Mouse (Mus musculus): ENCODE data around the gene Tecpr2. TPM values are rescaled to one million over a fixed set of nuclear protein-coding genes. Genes with fewer than 3 reads are reported as not detected.

The Tecpr2 gene
- polyA plus RNA-seq, 2 experiments = 3.8 to 10.1 TPM

DNA sequence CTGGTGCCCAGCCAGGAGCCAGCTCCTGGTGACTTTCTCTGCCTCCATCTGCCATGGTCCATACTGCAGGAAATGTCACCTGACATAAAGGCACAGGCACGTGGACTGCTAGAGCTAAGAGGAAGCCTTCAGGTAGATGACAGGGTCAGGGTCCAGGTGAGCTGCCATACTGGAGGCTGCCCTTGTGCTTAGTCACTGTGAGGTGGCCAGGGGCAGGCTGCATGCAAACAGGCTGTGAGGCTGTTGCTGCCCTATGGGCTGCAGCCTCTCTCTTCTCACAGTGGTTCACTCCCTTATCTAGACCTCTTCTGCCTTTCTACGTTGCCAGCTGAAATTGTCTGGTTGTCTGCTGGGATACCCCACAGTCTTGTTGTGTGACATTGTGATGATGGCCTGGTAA lies 78.1 kb downstream of the Tecpr2 start:
- WGBS = 97% methylated on average over 2 of the region's 2 CpGs
- DNase-seq (ENCODE audit: low spot score) (no peak), ATAC-seq (ENCODE audit: low FRiP score, low read depth) (no peak)

DNA sequence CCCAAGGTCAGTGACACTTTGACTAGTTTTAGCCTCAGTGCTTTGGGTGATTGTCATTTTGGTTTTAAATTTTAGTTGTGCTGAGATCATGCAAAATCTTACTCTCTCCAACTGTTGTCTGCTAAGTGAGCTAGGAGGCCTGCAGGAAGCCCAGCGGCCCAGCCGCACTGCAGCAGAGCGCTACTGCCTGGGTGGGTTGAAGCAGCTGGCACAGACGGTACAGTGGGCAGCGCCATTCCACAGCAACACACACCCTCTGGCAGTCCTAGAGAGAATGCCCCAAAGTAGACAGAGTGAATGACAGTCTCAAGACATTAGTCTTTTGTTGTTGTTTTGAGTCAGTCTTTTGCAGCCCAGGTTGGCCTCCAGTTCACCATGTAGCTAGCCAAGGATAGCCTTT lies 81.3 kb downstream of the Tecpr2 start:
- H3K27me3 ChIP-seq (ENCODE audit: control insufficient read depth, insufficient read depth, low read length) = no peaks in the 10 kb centered on the region
- H3K9ac ChIP-seq (ENCODE audit: low read depth, low read length, severe bottlenecking) = no peak overlapping the region
- no peak for TF ChIP-seq POLR2A (IDR thresholded peaks at IDR 0.05; ENCODE audit: borderline replicate concordance, extremely low read depth, insufficient read depth, insufficient read length)
- WGBS = 90% methylated on average over 5 of the region's 5 CpGs
- H3K27ac ChIP-seq (replicated peaks; ENCODE audit: low read depth, low read length) = no peak overlapping the region
- no peak overlapping the region for H3K4me3 ChIP-seq (replicated peaks; ENCODE audit: low read length)
- ATAC-seq (ENCODE audit: low FRiP score, low read depth) = no peak
- H3K4me2 ChIP-seq (replicated peaks; ENCODE audit: low read depth, low read length, severe bottlenecking) = no peak overlapping the region
- DNase-seq (ENCODE audit: low spot score) = no peak
- no peaks in the 10 kb centered on the region for H3K4me1 ChIP-seq (ENCODE audit: control insufficient read depth, insufficient read depth, low read length)
- H3K36me3 ChIP-seq (ENCODE audit: control insufficient read depth, insufficient read depth, low read length) = peaks cover 46% of the 10 kb centered on the region
- H3K9me3 ChIP-seq (ENCODE audit: control insufficient read depth, low read length) = no peaks in the 10 kb centered on the region

More for the DNA sequence above, 78.1 kb downstream of the Tecpr2 start:
- Histone ChIP-seq H3K27me3 (ENCODE audit: control insufficient read depth, insufficient read depth, low read length) (no peaks in the 10 kb centered on the region), H3K9me3 (ENCODE audit: control insufficient read depth, low read length) (no peaks in the 10 kb centered on the region), H3K27ac (replicated peaks; ENCODE audit: low read depth, low read length) (no peak overlapping the region), H3K9ac (ENCODE audit: low read depth, low read length, severe bottlenecking) (no peak overlapping the region), H3K4me3 (replicated peaks; ENCODE audit: low read length) (no peak overlapping the region), H3K4me2 (replicated peaks; ENCODE audit: low read depth, low read length, severe bottlenecking) (no peak overlapping the region), H3K4me1 (ENCODE audit: control insufficient read depth, insufficient read depth, low read length) (no peaks in the 10 kb centered on the region), H3K36me3 (ENCODE audit: control insufficient read depth, insufficient read depth, low read length) (peaks cover 36% of the 10 kb centered on the region)
- no peak for TF ChIP-seq POLR2A (IDR thresholded peaks at IDR 0.05; ENCODE audit: borderline replicate concordance, extremely low read depth, insufficient read depth, insufficient read length)

DNA sequence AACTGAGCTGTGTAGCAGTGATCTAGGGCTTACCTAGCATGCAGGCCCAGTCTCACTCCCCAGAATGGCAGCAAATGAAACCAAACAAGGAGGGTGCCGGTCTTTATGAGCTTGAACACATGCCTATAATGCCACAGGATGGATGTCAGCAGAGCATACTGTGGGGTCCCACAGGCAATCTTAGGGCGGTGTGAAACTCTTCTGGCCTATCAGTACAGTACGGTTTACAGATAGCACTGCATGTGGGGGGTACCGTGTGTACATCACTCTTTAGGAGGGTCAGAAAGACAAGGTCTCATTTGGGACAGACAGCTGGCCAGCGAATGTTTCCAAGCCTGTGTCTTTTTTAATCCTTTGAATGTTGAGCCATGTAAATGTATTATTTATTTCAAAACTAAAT lies 82.9 kb downstream of the Tecpr2 start:
- no peaks in the 10 kb centered on the region for H3K4me1 ChIP-seq (ENCODE audit: control insufficient read depth, insufficient read depth, low read length)
- DNase-seq (ENCODE audit: low spot score) (no peak), ATAC-seq (ENCODE audit: low FRiP score, low read depth) (no peak)
- H3K27ac ChIP-seq (replicated peaks; ENCODE audit: low read depth, low read length) = no peak overlapping the region
- H3K9me3 ChIP-seq (ENCODE audit: control insufficient read depth, low read length) = no peaks in the 10 kb centered on the region
- no peak overlapping the region for H3K9ac ChIP-seq (ENCODE audit: low read depth, low read length, severe bottlenecking)
- no peak overlapping the region for H3K4me2 ChIP-seq (replicated peaks; ENCODE audit: low read depth, low read length, severe bottlenecking)
- 92% methylated on average over 5 of the region's 5 CpGs for WGBS
- H3K27me3 ChIP-seq (ENCODE audit: control insufficient read depth, insufficient read depth, low read length) = no peaks in the 10 kb centered on the region
- no peak for TF ChIP-seq POLR2A (IDR thresholded peaks at IDR 0.05; ENCODE audit: borderline replicate concordance, extremely low read depth, insufficient read depth, insufficient read length)
- H3K4me3 ChIP-seq (replicated peaks; ENCODE audit: low read length) = no peak overlapping the region
- peaks cover 61% of the 10 kb centered on the region for H3K36me3 ChIP-seq (ENCODE audit: control insufficient read depth, insufficient read depth, low read length)

DNA sequence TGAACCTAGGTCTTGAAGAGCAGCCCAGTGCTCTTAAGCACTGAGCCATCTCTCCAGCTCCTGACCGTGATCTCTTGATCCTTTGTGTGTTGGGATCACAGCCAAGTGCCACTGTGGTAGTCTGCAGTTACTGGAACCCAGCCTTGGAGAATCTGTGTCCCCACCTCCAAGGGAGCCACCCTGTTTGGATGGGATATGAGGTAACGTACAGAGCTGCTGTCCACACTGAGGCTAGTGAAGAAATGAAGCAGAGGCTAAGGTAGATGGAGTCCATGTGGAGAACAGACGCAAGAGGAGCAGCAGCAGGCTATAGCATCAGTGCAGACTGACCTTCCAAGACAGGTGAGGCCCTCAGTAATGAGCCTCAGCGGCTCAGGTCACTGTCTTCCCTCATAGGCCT lies 84.8 kb downstream of the Tecpr2 start:
- H3K4me3 ChIP-seq (replicated peaks; ENCODE audit: low read length) = no peak overlapping the region
- no peak for DNase-seq (ENCODE audit: low spot score)
- no peak for ATAC-seq (ENCODE audit: low FRiP score, low read depth)
- no peak overlapping the region for H3K27ac ChIP-seq (replicated peaks; ENCODE audit: low read depth, low read length)
- H3K9me3 ChIP-seq (ENCODE audit: control insufficient read depth, low read length) = no peaks in the 10 kb centered on the region
- 88% methylated on average over 4 of the region's 4 CpGs for WGBS
- H3K36me3 ChIP-seq (ENCODE audit: control insufficient read depth, insufficient read depth, low read length) = peaks cover 53% of the 10 kb centered on the region
- no peak for TF ChIP-seq POLR2A (IDR thresholded peaks at IDR 0.05; ENCODE audit: borderline replicate concordance, extremely low read depth, insufficient read depth, insufficient read length)
- H3K9ac ChIP-seq (ENCODE audit: low read depth, low read length, severe bottlenecking) = no peak overlapping the region
- peaks cover 8% of the 10 kb centered on the region; the same call in 1 of the 2 replicates for H3K4me1 ChIP-seq (ENCODE audit: control insufficient read depth, insufficient read depth, low read length)
- H3K27me3 ChIP-seq (ENCODE audit: control insufficient read depth, insufficient read depth, low read length) = no peaks in the 10 kb centered on the region
- H3K4me2 ChIP-seq (replicated peaks; ENCODE audit: low read depth, low read length, severe bottlenecking) = no peak overlapping the region

DNA sequence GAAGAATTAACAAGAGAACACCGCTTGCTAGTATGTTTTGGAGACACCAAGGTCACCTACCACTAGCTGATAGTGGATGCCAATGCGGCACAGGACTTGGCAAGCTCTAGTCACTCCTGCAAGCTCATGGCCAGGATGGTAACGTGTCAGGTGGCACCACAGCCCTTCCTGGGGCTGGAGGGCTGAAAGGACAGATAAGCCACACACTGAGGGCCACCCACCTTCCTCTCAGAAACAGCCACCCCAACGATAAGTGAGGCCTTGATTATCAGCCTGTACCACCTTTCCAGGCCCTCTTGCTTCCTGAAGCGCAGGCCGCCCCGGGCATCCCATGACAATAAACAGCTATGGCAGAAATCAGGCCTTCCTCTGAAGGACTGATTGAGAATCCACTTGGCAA lies 85.2 kb downstream of the Tecpr2 start:
- Histone ChIP-seq H3K4me3 (replicated peaks; ENCODE audit: low read length) (no peak overlapping the region), H3K27ac (replicated peaks; ENCODE audit: low read depth, low read length) (no peak overlapping the region), H3K27me3 (ENCODE audit: control insufficient read depth, insufficient read depth, low read length) (no peaks in the 10 kb centered on the region), H3K9me3 (ENCODE audit: control insufficient read depth, low read length) (no peaks in the 10 kb centered on the region), H3K9ac (ENCODE audit: low read depth, low read length, severe bottlenecking) (no peak overlapping the region), H3K4me2 (replicated peaks; ENCODE audit: low read depth, low read length, severe bottlenecking) (no peak overlapping the region), H3K4me1 (ENCODE audit: control insufficient read depth, insufficient read depth, low read length) (peaks cover 8% of the 10 kb centered on the region; the same call in 1 of the 2 replicates), H3K36me3 (ENCODE audit: control insufficient read depth, insufficient read depth, low read length) (peaks cover 48% of the 10 kb centered on the region)
- no peak for DNase-seq (ENCODE audit: low spot score)
- 92% methylated on average over 7 of the region's 7 CpGs for WGBS
- no peak for ATAC-seq (ENCODE audit: low FRiP score, low read depth)
- TF ChIP-seq POLR2A (IDR thresholded peaks at IDR 0.05; ENCODE audit: borderline replicate concordance, extremely low read depth, insufficient read depth, insufficient read length) = no peak

DNA sequence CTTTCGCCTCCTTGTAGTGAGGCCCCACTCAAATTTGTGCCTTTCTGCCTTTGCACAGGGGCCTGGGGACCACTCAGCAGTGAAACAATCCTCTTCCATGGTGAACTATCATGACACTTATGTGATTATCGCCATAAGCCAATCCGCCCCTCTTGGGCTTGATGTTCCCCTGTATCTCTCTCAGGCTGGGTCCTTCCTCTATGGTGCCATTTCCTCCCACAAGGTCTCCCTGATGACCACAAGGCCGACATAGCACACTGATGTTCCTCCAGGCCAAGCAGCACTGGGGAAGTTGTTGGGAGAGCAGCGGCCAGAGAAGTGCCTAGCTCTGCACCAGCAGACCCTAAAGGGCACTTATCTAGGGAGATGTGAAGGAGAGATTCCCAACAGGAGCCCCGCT lies 85.7 kb downstream of the Tecpr2 start:
- Histone ChIP-seq H3K9ac (ENCODE audit: low read depth, low read length, severe bottlenecking) (no peak overlapping the region), H3K36me3 (ENCODE audit: control insufficient read depth, insufficient read depth, low read length) (peaks cover 46% of the 10 kb centered on the region), H3K4me1 (ENCODE audit: control insufficient read depth, insufficient read depth, low read length) (peaks cover 8% of the 10 kb centered on the region; the same call in 1 of the 2 replicates), H3K4me2 (replicated peaks; ENCODE audit: low read depth, low read length, severe bottlenecking) (no peak overlapping the region), H3K27ac (replicated peaks; ENCODE audit: low read depth, low read length) (no peak overlapping the region), H3K9me3 (ENCODE audit: control insufficient read depth, low read length) (no peaks in the 10 kb centered on the region), H3K27me3 (ENCODE audit: control insufficient read depth, insufficient read depth, low read length) (no peaks in the 10 kb centered on the region), H3K4me3 (replicated peaks; ENCODE audit: low read length) (no peak overlapping the region)
- 93% methylated on average over 6 of the region's 6 CpGs for WGBS
- TF ChIP-seq POLR2A (IDR thresholded peaks at IDR 0.05; ENCODE audit: borderline replicate concordance, extremely low read depth, insufficient read depth, insufficient read length) = no peak
- ATAC-seq (ENCODE audit: low FRiP score, low read depth) (no peak), DNase-seq (ENCODE audit: low spot score) (no peak)

Measured in limb, embryonic 14.5 days (tissue).